Mouse (Mus musculus) CH12.LX (cell line): Measurements from ENCODE around the gene Ica1l. TPM values are rescaled to one million over a fixed set of nuclear protein-coding genes. Genes with fewer than 3 reads are reported as not detected.
A peak's percentile ranks its signal among the peaks of the same experiment; 100 is the strongest.

Experiments
- DNase-seq: peaks from one replicate; pipeline ENCODE4 v3.0.0-alpha.2; 2013; ENCODE audit errors: extremely low read depth
- H3K27ac ChIP-seq: 2 replicates; pipeline ENCODE4 v1.5.1; 2012; ENCODE audit warnings: low read depth, mild to moderate bottlenecking, control low read depth, moderate library complexity; ENCODE audit not compliant: insufficient read depth
- H3K27me3 ChIP-seq: replicated peaks from 2 replicates; pipeline ENCODE3; 2012; ENCODE audit warnings: inconsistent platforms
- H3K36me3 ChIP-seq, 2 experiments: replicated peaks in 1 of 2; 2 replicates each; pipeline versions ENCODE3 to v1.6.1; 2012; ENCODE audit warnings: inconsistent platforms in 1 of 2, low read length in 1 of 2, mild to moderate bottlenecking in 1 of 2, mixed read lengths in 1 of 2, moderate library complexity in 1 of 2; ENCODE audit not compliant: control insufficient read depth in 1 of 2, insufficient read depth in 1 of 2
- H3K4me1 ChIP-seq, 2 experiments: 2 replicates each; pipeline ENCODE4 v1.6.1; 2012; ENCODE audit warnings: inconsistent platforms in 1 of 2, moderate library complexity in 1 of 2; ENCODE audit not compliant: insufficient read depth in 2 of 2, control insufficient read depth in 1 of 2
- H3K4me2 ChIP-seq: 2 replicates; pipeline ENCODE4 v1.6.1; 2012; ENCODE audit warnings: low read depth, mild to moderate bottlenecking, control low read depth; ENCODE audit not compliant: poor library complexity, insufficient read depth, severe bottlenecking
- H3K4me3 ChIP-seq, 3 experiments: fragments of 150-350 bp in 1 of 3; sonication (generic) in 1 of 3; replicated peaks in 1 of 3; 2 replicates each; pipeline versions ENCODE3 to v1.5.1; 2011 to 2012; ENCODE audit warnings: low read depth in 2 of 3, low read length in 2 of 3, mild to moderate bottlenecking in 2 of 3, moderate library complexity in 2 of 3, control low read depth in 1 of 3, improper control_type of control experiment in 1 of 3, inconsistent platforms in 1 of 3, mixed read lengths in 1 of 3; ENCODE audit not compliant: poor library complexity in 1 of 3
- H3K79me2 ChIP-seq: replicated peaks from 2 replicates; pipeline ENCODE4 v1.6.1; 2012; ENCODE audit warnings: mild to moderate bottlenecking, moderate library complexity; ENCODE audit not compliant: control insufficient read depth, poor library complexity, insufficient read depth, severe bottlenecking; ENCODE audit errors: extremely low read depth
- H3K9ac ChIP-seq: 2 replicates; pipeline ENCODE4 v1.6.1; 2012; ENCODE audit warnings: low read depth, mild to moderate bottlenecking, control low read depth, moderate library complexity; ENCODE audit not compliant: insufficient read depth
- H3K9me3 ChIP-seq: replicated peaks from 2 replicates; pipeline ENCODE3; 2012; ENCODE audit warnings: low read length, inconsistent platforms, mixed read lengths
- CHD1 ChIP-seq: IDR thresholded peaks from 2 replicates; pipeline ENCODE4 v1.6.1; 2012; ENCODE audit warnings: low read depth, low read length, improper control_type of control experiment, inconsistent platforms
- CHD2 ChIP-seq: IDR thresholded peaks from 2 replicates; pipeline ENCODE4 v1.6.1; 2011; ENCODE audit warnings: low read length, improper control_type of control experiment
- CTCF ChIP-seq, 2 experiments: IDR thresholded peaks in 1 of 2; conservative IDR thresholded peaks in 1 of 2; 2 replicates each; pipeline ENCODE4 v1.5.1; 2011 to 2012; ENCODE audit warnings: low read depth in 2 of 2, low read length in 2 of 2, improper control_type of control experiment in 1 of 2, inconsistent platforms in 1 of 2, mild to moderate bottlenecking in 1 of 2, moderate library complexity in 1 of 2
- E2F4 ChIP-seq: IDR thresholded peaks from 2 replicates; pipeline ENCODE4 v1.6.1; 2011; ENCODE audit warnings: low read depth, low read length, improper control_type of control experiment; ENCODE audit not compliant: insufficient replicate concordance
- GABPA ChIP-seq: IDR thresholded peaks from 2 replicates; pipeline ENCODE4 v1.6.1; 2012; ENCODE audit warnings: low read depth, low read length, improper control_type of control experiment, inconsistent platforms; ENCODE audit not compliant: insufficient replicate concordance
- IRF4 ChIP-seq: IDR thresholded peaks from 2 replicates; pipeline ENCODE4 v1.6.1; 2014; ENCODE audit warnings: low read depth, mild to moderate bottlenecking, inconsistent platforms, low read length, improper control_type of control experiment
- JUN ChIP-seq: IDR thresholded peaks from 2 replicates; pipeline ENCODE4 v1.6.1; 2011; ENCODE audit warnings: low read depth, mild to moderate bottlenecking, low read length, improper control_type of control experiment, moderate library complexity; ENCODE audit not compliant: insufficient read depth
- JUND ChIP-seq: conservative IDR thresholded peaks from 2 replicates; pipeline ENCODE4 v1.6.1; 2011; ENCODE audit warnings: low read depth, low read length, improper control_type of control experiment
- MAX ChIP-seq: IDR thresholded peaks from 2 replicates; pipeline ENCODE4 v1.6.1; 2011; ENCODE audit warnings: low read length, improper control_type of control experiment
- NELFE ChIP-seq: IDR thresholded peaks from 2 replicates; pipeline ENCODE4 v1.6.1; 2011; ENCODE audit warnings: low read depth, low read length, improper control_type of control experiment
- POLR2A ChIP-seq: IDR thresholded peaks from 2 replicates; pipeline ENCODE4 v1.6.1; 2011; ENCODE audit warnings: low read depth, mild to moderate bottlenecking, improper control_type of control experiment, low read length
- POLR2AphosphoS2 ChIP-seq: IDR thresholded peaks from 2 replicates; pipeline ENCODE4 v1.6.1; 2011; ENCODE audit warnings: low read depth, low read length, improper control_type of control experiment
- RAD21 ChIP-seq: IDR thresholded peaks from 2 replicates; pipeline ENCODE4 v1.6.1; 2011; ENCODE audit warnings: low read depth, mild to moderate bottlenecking, low read length, improper control_type of control experiment, moderate library complexity
- SMC3 ChIP-seq: IDR thresholded peaks from 2 replicates; pipeline ENCODE4 v1.6.1; 2011; ENCODE audit warnings: low read depth, low read length, improper control_type of control experiment
- TBP ChIP-seq: conservative IDR thresholded peaks from 2 replicates; pipeline ENCODE4 v1.6.1; 2011; ENCODE audit warnings: low read depth, low read length, improper control_type of control experiment
- USF1 ChIP-seq: IDR thresholded peaks from 2 replicates; pipeline ENCODE4 v1.6.1; 2014; ENCODE audit warnings: low read depth, mild to moderate bottlenecking, inconsistent platforms, low read length, improper control_type of control experiment
- ZC3H11A ChIP-seq: IDR thresholded peaks from 2 replicates; pipeline ENCODE4 v1.6.1; 2012; ENCODE audit warnings: low read depth, mild to moderate bottlenecking, inconsistent platforms, low read length, improper control_type of control experiment
- dilution Hi-C: fragments of 300-500 bp; cut with MboI; formaldehyde crosslinking; loops from 2 replicates; pipeline ENCODE4 v1.14.3; 2020; ENCODE audit warnings: low sequenced_read_pairs; ENCODE audit not compliant: extremely low pct_unique_long_range_greater_than_20kb, extremely low pct_ligation_motif_present
- in situ Hi-C: fragments of 300-500 bp; cut with MboI; formaldehyde crosslinking; loops from 3 replicates; pipeline ENCODE4 v1.14.3; 2019; ENCODE audit warnings: low sequenced_read_pairs, low pct_ligation_motif_present, low pct_unique_long_range_greater_than_20kb, mixed read lengths
- polyA plus RNA-seq: library from polyadenylated mRNA; unstranded; fragments of >175 nt; gene quantifications from 2 replicates; pipeline ENCODE4 v1.2.1, GENCODE M21; 2012; ENCODE audit warnings: low read depth; ENCODE audit not compliant: insufficient read length
- total RNA-seq, 2 experiments: library from RNA; depleted of rRNA; stranded (reverse); fragments of 300-350 nt in 1 of 2; fragments of >200 nt in 1 of 2; gene quantifications; 2 replicates each; pipeline ENCODE4 v1.2.3; 2012 to 2014

Ica1l gene
- total and polyA plus RNA-seq, 3 experiments, result 2.2 to 6.0 (median 5.0) TPM

DNA sequence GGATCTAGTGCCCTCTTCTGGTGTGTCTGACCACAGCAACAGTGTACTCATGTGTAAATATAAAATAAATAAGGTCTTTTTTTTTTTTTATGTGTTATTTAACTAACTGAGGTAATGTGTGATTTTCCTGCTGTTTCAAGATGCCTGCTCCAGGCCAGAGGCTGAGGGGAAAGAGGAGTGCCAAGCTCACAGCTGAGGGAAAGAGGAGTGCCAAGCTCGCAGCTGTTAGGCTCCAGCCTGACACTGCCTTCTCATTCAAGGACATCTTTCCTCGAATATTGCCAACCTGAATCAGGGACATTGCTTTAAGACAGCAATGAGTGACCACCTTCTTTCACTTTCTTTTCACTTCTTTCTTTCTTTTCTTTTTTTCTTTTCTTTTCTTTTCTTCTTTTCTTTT, 34.2 kb downstream of the Ica1l start:
- no peaks in the 10 kb centered on the region for H3K9me3 ChIP-seq
- H3K79me2 ChIP-seq, result no peaks in the 10 kb centered on the region
- no peaks in the 10 kb centered on the region for H3K36me3 ChIP-seq
- dilution Hi-C loops, result no loop called here
- no peak for DNase-seq
- in situ Hi-C loops, result no loop called here
- H3K4me3 ChIP-seq, result no peak overlapping the region
- H3K9ac ChIP-seq, result no peak overlapping the region
- no peak overlapping the region for H3K4me2 ChIP-seq
- H3K27ac ChIP-seq, result no peak overlapping the region
- peaks cover 0 to 4% of the 10 kb centered on the region in 2 experiments; a peak in 1 of 4 replicates for H3K4me1 ChIP-seq
- no peaks in the 10 kb centered on the region for H3K27me3 ChIP-seq
- TF ChIP-seq MAX, result no peak
- TF ChIP-seq CTCF (conservative IDR thresholded peaks at IDR 0.05 in 1 of 2, IDR thresholded peaks at IDR 0.05 in 1 of 2; ENCODE audit: low read depth in 2 of 2, low read length in 2 of 2), result peak in 1 of 2 experiments; percentile 36; a peak in 1 of 4 replicates

DNA sequence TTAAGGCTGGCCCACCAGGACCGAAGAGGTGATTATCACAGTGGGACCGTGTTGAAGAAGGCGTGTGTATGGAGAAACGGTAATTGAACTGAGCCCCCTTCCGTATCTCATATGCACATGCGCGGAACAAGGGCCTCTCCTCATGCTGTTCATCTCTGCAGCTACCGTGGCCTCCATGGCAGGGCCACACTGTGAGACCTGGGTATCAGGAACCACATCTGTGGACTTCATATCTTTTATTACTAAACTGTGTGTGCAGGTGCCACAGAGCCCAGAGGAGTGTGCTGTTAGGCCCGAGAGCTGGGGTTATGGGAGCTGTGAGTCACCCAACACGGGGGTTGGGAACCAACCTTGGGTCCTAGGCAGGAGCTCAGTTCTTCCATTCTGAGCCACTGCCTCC, 35.6 kb downstream of the Ica1l start:
- no peak overlapping the region for H3K27ac ChIP-seq
- H3K4me2 ChIP-seq, result no peak overlapping the region
- in situ Hi-C loops, result no loop called here
- TF ChIP-seq CTCF (conservative IDR thresholded peaks at IDR 0.05 in 1 of 2, IDR thresholded peaks at IDR 0.05 in 1 of 2; ENCODE audit: low read depth in 2 of 2, low read length in 2 of 2) (no peak), GABPA (no peak), USF1 (no peak), MAX (no peak), IRF4 (no peak), NELFE (no peak), JUND (no peak), JUN (no peak), E2F4 (no peak)
- DNase-seq, result no peak
- H3K27me3 ChIP-seq, result no peaks in the 10 kb centered on the region
- H3K36me3 ChIP-seq, result no peaks in the 10 kb centered on the region
- no peaks in the 10 kb centered on the region for H3K79me2 ChIP-seq
- no peak overlapping the region for H3K9ac ChIP-seq
- dilution Hi-C loops, result no loop called here
- no peaks in the 10 kb centered on the region for H3K9me3 ChIP-seq
- H3K4me1 ChIP-seq, result peaks cover 0 to 4% of the 10 kb centered on the region in 2 experiments; a peak in 1 of 4 replicates
- no peak overlapping the region for H3K4me3 ChIP-seq

DNA sequence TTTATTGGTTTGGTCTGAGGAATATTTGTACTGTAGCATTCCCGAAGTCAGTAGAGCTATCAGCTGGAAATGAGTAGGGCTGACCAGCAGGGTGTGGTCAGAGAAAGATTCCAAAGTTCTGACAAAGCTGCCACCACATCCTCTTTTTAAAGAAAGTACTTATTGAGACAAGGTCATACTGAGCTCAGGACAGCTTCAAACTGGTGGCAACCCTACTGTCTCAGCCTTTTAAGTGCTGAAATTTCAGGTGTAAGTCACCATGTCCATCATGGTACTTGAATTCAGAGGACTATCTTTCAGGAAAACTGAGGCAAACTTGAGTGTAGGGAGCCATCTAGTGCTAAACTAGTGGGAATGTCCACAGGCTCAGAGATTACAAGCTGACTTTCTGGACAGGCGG, 42.7 kb downstream of the Ica1l start:
- Histone ChIP-seq H3K27me3 (no peaks in the 10 kb centered on the region), H3K4me3 (no peak overlapping the region), H3K9ac (no peak overlapping the region), H3K27ac (no peak overlapping the region), H3K4me1 (peaks cover 5 to 27% of the 10 kb centered on the region in 2 experiments; a peak in 3 of 4 replicates), H3K79me2 (no peaks in the 10 kb centered on the region), H3K36me3 (no peaks in the 10 kb centered on the region), H3K9me3 (no peaks in the 10 kb centered on the region), H3K4me2 (no peak overlapping the region)
- dilution Hi-C loops (no loop called here), in situ Hi-C loops (no loop called here)
- TF ChIP-seq GABPA (no peak), SMC3 (peak; percentile 67), CTCF (conservative IDR thresholded peaks at IDR 0.05 in 1 of 2, IDR thresholded peaks at IDR 0.05 in 1 of 2; ENCODE audit: low read depth in 2 of 2, low read length in 2 of 2) (peak in 1 of 2 experiments; percentile 73; a peak in 2 of 4 replicates), CHD1 (no peak), ZC3H11A (0 out of 2 replicates have a peak, but pooled peaks have one; percentile 2), POLR2AphosphoS2 (no peak), POLR2A (no peak), TBP (no peak), RAD21 (peak; percentile 77), CHD2 (no peak)
- DNase-seq, result no peak
